Mouse (Mus musculus) frontal cortex, postnatal 14 days (tissue): ENCODE measurements around the gene Tlr5.

Experiments
- DNase-seq, 2 experiments: peaks; one replicate each; pipeline ENCODE4 v3.0.0; 2022; ENCODE audit warnings: low spot score in 2 of 2

Gene Tlr5

GRCm38 (mm10) chr1:182953667-182954066 is 921 bp upstream of the Tlr5 start:
- no peak for DNase-seq

DNA sequence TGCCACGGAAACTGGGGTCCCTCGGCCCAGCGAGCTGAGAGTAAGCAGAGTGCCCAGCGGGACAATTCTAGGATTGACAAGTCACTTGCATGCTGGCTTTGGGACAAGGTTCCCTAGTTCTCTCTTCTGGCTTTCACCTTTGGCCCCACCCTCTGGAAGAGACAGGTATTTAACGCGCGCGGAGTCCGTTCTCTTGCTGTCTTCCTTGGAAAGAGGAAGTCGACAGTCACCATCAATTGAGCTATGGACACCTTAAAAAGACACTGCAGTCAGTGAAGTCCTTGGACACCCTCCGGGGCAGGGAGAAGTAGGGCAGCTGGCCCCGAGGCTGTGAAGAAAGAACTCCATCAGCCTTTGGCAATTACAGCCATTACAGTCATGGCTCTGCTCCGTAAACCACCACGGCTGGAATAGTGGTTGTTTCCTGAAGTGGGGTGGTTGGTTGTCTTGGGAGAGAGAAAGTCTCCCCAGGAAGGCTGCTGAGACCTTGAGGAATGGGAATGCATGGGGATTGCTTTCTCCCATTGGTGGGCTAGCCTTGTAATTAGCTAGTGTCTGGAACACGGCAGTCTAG is 546 bp downstream of the Tlr5 start:
- no peak for DNase-seq

GRCm38 (mm10) chr1:182956186-182956960 is 1.8 kb downstream of the Tlr5 start:
- DNase-seq, result no peak

GRCm38 (mm10) chr1:182957001-182957757 is 2.6 kb downstream of the Tlr5 start:
- no peak for DNase-seq

GRCm38 (mm10) chr1:182957826-182958544 is 3.4 kb downstream of the Tlr5 start:
- DNase-seq, result no peak

DNA sequence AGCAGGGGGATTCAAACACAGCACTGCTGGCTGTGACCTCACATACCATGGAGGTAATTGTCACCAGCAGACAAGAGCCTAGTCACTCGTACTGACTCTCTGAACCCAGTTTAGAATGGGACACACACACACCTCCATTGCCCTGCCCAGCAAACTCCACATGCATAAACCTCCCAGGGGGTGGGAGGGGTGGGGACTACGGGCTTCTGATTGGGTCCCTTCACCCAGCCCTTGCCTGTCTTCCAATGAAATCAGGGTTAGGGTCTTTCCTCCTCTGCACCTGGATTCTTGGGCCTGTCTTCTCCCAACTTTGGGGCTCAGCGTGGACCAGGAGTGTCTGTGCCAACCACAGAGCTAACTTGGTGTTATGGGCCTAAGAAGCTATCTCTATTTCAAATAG is 4.2 kb downstream of the Tlr5 start:
- DNase-seq, result no peak

DNA sequence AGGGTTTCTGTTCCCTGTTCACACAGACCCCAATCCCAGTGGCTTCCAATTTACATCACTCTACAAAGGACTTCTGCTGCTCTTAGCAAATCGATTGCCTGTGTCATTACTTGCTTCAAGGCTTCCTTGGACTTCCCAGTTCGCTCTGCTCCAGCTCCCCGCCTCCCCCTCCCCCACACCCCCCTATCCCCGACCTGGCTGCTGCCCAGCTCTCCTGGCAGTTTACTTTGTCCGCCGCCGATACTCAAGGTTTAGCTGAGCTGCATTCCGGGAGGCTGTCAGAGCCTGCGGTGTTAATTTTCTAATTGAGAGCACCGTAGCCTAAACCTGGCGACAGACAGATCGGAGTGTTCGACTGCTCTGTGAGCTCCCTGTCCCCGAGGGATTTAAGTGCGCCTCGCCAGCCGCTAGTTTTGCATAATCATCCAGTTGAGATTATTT is 4.7 kb downstream of the Tlr5 start:
- DNase-seq, result no peak

GRCm38 (mm10) chr1:182959811-182960455 is 5.3 kb downstream of the Tlr5 start:
- DNase-seq, result peak; percentile 58 to 78

DNA sequence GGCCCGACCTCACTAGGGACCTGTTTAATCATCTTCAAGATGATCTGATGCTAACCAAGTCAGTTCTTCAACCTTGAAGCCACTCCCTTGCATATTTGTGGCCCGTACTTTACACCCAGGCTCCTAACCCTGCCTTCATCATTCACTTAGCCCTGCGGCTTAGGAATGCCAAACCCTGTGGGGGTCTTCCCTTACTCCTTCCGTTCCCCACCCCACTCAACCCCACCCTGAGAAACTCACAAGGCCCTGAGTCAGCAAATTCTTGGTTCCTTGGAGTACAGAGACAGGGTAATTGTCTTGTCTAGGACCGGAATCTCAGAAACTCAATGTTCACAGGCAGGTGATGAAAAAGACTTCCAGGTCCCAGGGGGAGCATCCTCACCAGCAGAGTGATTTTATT is 6.5 kb downstream of the Tlr5 start:
- no peak for DNase-seq

GRCm38 (mm10) chr1:182963329-182963728 is 8.7 kb downstream of the Tlr5 start:
- DNase-seq, result no peak

DNA sequence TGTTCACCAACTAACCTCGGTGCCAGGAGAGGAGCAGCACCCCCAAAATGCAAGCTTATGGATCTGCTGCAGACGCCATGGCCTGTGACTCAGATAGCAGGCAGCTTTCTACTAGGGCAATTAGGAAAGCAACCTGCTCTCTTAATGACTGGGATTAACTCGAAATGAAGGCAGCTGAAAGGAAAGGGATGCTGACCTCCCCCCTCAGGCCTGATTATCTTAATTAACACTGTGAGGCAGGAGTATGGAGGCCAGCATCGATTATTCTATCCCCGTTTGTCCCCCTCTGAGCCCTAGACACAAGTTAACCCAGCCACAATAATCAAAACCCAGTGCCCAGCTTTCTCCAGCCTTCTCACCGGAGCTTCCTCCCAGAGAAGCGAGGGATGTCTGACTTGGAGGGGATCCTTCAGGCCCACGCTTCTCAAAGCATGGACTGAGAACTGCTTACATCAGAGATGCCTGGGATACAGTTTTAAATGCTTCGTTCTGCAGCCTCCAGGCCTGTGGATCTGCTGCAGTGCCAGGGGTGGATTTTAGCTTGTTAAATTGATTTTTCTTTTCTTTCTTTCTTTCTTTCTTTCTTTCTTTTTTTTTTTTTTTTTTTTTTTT is 10.4 kb downstream of the Tlr5 start:
- DNase-seq, result no peak

- no peak for DNase-seq
Measured at GRCm38 (mm10) chr1:182968732-182969131, 14.1 kb downstream of the Tlr5 start.

GRCm38 (mm10) chr1:182972240-182972639 is 17.7 kb downstream of the Tlr5 start:
- DNase-seq, result no peak

DNA sequence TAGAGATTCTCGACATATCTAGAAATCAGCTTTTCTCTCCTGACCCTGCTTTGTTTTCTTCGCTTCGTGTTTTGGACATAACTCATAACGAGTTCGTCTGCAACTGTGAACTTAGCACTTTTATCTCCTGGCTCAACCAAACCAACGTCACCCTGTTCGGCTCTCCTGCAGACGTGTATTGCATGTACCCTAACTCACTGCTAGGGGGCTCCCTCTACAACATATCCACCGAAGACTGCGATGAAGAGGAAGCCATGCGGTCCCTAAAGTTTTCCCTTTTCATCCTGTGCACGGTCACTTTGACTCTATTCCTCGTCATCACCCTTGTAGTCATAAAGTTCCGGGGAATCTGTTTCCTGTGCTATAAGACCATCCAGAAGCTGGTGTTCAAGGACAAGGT is 20.2 kb downstream of the Tlr5 start:
- no peak for DNase-seq

GRCm38 (mm10) chr1:182980702-182981101 is 26.1 kb downstream of the Tlr5 start:
- no peak for DNase-seq

DNA sequence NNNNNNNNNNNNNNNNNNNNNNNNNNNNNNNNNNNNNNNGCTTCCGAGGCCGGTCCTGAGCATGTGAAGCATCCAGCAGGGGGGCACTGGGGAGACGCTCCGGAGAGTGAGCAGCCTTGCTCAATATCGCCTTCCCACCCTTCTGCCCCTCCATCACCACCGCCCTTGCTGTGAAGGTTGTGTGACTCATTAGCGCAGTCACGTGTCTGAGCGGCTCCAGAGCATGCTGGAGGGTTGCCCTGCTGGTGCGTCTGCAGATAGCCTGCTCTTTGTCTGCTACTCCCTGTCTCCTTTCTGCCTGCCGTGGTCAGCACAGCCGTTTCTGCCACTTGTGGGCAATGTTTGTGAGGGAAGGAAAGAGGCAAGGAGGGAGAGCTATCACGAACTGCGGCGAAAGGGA is 28.4 kb downstream of the Tlr5 start:
- DNase-seq, result peak; percentile 73 to 77

DNA sequence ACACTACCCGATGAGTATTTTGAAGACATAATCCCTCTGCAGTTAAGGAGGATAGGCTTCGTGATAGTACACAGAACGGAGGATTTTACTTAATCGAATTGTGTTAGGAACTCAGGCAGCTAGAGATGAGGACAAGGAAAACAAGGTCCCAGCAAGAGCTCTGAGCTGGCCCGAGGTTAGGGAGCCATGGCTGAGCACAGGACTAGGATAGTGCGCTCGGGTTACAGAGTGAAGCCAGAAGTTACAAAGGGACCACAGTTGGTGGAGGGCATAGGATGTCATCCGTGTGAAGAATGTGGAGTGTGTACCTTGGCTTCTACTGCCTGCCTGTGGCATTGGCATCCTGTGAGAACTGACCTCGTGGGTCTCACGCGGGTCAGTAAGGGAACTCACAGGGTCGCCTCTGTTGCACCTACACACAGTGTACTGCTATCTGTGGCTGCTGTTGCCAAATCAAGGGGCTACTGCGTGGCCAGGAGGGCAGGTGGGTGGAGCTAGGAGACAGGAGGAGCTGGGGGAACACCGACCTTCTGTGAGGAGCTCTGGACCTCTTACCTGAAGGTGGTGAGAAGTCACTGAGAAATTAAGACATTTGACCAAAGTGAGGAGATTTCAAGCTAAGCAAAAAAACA is 29.0 kb downstream of the Tlr5 start:
- no peak for DNase-seq

DNA sequence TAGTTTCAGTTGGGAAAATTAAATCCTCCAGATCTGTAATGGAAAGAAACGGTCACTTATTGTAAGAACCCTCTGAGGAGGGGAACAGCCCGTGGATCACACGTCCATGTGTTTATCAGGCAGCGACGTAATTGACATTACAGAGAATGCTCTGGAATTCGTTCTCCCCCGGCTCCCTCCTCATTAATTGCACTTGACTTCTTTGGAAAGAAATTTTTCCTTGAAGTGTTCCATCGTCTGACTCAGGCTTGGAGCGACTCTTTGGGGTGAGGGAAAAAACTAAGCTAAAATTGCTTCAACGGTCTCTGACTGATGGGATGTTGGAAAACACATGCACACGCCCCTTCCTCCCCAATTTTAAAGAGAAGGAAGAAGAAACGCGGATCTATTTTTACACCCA is 31.7 kb downstream of the Tlr5 start:
- DNase-seq, result no peak

DNA sequence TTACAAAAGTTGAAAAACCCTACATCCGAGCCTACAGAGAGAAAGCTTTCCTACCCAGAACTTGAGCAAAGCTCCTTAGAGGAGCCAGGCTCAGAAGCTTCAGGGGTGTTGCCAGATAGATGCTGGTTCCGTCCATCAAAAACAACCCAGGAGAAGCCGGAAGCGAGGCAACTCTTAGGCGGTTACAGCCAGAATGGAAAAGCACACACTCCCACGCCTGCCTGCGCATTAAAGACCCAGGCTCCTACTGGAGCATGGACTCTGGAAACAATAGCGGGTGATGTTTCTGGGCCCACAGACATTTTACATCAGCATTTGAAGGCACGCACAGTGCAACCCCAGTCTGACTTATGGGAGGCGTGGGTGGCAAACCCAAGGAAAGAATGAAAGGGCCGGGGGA is 32.2 kb downstream of the Tlr5 start:
- DNase-seq, result no peak

DNA sequence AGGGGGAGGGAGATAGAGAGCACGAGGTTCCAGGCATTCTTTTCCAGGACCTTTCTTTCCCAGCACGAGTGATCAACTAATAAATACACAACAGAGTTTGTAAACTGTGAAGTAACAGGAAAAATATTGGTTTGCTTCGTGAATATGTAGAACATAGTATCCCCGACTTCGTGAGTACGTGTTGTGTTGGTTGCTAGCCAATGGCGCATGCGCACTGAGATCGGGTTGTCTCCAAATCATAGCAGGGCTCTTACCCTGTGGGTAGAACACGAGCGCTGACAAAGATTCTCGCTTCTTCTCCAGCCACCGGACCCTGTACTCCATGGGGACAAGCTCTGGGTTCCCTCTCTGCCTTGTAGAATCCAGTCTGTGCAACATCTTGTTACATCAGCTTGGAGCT is 33.2 kb downstream of the Tlr5 start:
- DNase-seq, result no peak

DNA sequence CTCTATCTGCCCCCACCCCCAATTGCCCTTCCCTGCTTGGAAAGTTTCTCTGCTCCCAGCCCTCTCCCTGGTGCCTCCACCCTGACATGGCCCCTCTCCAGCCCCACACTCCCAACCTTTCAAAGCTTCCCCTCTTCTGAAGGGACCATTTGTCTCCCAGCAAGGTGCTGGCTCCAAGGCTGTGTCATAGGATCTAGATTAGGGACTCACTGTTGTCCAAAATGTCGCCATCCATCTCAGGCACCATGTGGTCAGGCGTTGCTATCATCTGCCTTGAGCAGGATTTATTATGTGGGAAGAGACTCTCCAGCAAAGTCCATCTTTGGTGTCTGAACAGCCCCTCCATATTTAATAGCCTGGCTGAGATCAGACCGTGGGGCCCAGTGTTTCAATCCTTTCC is 34.1 kb downstream of the Tlr5 start:
- no peak for DNase-seq
